Mouse (Mus musculus): ENCODE data around the gene 9030025P20Rik. TPM values are rescaled to one million over a fixed set of nuclear protein-coding genes. Genes with fewer than 3 reads are reported as not detected.

9030025P20Rik gene
- polyA plus RNA-seq (2012; rRNA removed), result 14.2 and 19.5 TPM in 2 replicates

DNA sequence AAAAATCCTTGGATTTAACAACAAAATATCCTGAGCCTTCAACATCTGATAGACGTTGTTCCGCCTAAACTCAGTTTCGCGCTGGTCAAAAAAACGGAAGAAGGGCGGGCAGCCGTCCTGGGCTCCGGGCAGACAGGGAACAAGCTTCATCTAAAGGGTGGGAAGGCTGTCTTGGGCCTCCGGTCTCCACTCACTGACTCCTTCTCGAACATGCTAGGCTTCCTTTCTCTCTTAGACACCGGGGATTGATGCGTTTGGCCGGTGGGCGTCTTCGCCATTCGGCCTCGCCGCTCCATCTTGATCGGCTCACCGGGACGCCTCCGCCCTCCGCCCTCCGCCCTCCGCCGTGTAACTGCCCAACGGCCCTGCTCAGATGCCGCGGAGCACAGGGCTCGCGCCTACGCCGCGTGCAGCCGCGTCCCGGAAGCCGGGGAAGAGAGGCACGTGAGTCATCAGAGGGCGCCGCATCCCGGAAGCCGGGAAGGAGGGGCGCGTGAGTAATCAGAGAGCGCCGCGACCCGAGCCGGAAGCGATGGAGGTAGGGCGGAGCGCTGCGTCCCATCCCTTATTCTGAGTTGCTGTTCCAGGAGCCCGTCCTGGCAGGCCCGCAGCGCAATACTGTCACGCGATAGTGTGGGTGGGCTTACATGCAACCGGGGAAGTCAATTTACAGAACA lies at the start of gene 9030025P20Rik, which contains the start of gene Gm3417:
TSS of gene 9030025P20Rik (plus strand) at position 107 of the 677 bp plus-strand sequence.
TSS of gene Gm3417 (minus strand) at position 429 of the 677 bp plus-strand sequence.

DNA sequence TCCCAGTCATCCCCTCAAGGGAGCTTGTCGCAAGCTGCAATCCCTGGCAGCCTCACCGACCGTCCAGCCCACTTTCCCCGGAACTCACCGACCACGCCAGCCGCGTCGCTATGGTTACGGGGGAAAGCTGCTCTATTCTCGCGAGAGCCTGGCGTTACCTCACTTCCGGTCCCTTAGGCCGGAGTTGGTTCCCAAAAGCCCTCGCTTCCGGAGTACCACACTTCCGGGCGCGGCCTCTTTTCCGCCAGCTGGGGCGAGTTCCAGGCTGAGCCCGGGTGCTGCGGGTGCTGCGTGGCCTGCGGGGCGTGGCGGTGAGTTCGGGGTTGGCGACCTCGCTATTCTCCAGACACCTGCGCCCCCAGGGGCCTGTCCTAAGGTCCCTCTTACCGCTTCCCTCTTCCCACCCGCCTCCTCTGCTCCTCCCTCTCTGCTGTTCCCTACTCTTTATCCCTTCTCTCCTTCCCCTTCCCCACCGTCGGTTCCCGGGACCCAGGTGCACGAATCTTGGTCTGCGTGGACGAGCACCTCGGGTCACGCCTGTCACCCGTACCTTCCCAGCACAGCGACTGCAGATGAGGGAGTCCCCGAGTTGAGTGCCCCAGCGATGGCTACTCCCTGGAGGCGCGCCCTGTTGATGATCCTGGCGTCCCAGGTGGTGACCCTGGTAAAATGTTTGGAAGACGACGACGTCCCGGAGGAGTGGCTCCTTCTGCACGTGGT lies 35.1 kb upstream of the 9030025P20Rik start, which contains the start of the genes Wdr27 and 1600012H06Rik:
TSS of gene Wdr27 (minus strand) at position 150 of the 720 bp plus-strand sequence.
TSS of gene 1600012H06Rik (plus strand) at position 176 of the 720 bp plus-strand sequence.

DNA sequence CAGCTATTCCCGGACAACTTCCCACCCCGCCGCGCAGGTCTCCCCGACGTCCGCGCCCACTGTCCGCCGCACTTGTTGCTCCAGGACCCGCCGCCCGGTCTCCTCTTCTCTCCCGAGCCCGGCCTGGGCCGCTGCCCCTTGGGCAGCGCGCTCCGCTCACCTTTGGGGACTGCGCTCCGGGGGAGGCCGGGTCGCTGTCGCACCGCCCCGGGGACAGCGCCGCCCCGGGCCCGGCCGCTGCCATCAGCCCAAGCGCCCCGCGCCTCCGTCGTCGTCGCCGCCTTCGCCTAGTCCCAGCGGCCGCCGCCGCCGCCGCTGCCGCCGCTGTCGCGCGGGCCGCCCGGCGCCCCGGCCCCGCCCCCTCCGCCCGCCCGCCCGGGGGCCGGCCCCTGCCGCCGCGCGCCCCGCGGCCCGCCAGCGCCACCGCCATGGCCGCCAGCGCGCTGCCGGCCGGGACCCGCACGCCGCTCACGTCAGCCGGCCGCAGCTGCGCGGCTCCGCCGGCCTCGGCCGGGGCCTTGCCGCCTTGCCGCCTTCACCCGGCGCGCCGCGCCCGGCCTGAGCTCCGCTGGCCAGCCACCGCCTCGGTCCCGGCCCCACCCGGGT lies 17.2 kb upstream of the 9030025P20Rik start, which contains the start of gene Phf10:
TSS of gene Phf10 (minus strand) at position 323 of the 606 bp plus-strand sequence.

DNA sequence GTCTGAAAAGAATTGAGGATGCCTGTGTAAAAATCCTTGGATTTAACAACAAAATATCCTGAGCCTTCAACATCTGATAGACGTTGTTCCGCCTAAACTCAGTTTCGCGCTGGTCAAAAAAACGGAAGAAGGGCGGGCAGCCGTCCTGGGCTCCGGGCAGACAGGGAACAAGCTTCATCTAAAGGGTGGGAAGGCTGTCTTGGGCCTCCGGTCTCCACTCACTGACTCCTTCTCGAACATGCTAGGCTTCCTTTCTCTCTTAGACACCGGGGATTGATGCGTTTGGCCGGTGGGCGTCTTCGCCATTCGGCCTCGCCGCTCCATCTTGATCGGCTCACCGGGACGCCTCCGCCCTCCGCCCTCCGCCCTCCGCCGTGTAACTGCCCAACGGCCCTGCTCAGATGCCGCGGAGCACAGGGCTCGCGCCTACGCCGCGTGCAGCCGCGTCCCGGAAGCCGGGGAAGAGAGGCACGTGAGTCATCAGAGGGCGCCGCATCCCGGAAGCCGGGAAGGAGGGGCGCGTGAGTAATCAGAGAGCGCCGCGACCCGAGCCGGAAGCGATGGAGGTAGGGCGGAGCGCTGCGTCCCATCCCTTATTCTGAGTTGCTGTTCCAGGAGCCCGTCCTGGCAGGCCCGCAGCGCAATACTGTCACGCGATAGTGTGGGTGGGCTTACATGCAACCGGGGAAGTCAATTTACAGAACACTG lies 31.6 kb downstream of the 9030025P20Rik start, which contains the start of gene Gm3435:
TSS of gene Gm3435 (plus strand) at position 471 of the 708 bp plus-strand sequence.

Other genes starting within 250 kb of the 9030025P20Rik start
- gene Wdr27, start 35.3 kb upstream of the 9030025P20Rik start, polyA plus RNA-seq (2012; rRNA removed), result 2.0 and 3.8 TPM in 2 replicates
- 19.8 and 22.3 TPM in 2 replicates for gene 1600012H06Rik, start 35.3 kb upstream of the 9030025P20Rik start, polyA plus RNA-seq (2012; rRNA removed)
- gene Phf10, start 17.2 kb upstream of the 9030025P20Rik start, polyA plus RNA-seq (2012; rRNA removed), result 86.6 and 89.9 TPM in 2 replicates
- gene Gm3417, start 322 bp downstream of the 9030025P20Rik start, polyA plus RNA-seq (2012; rRNA removed), result 0.72 TPM in 1 of 2 replicates, not detected in the other
- 6.1 and 7.0 TPM in 2 replicates for gene Gm3435, start 31.7 kb downstream of the 9030025P20Rik start, polyA plus RNA-seq (2012; rRNA removed)
- gene Ermard, start 62.7 kb downstream of the 9030025P20Rik start, polyA plus RNA-seq (2012; rRNA removed), result 69.0 and 96.8 TPM in 2 replicates
- 0.35 TPM in 1 of 2 replicates, not detected in the other for gene Tcte3, start 63.0 kb downstream of the 9030025P20Rik start, polyA plus RNA-seq (2012; rRNA removed)
- gene Gm3448, start 63.1 kb downstream of the 9030025P20Rik start, polyA plus RNA-seq (2012; rRNA removed), result 3.3 and 4.2 TPM in 2 replicates